In genomic region chr3:118855411-118855810, GRCm38 (mm10) we compare ENCODE assay signal across 19 mouse cellular contexts.
DNase-seq lines count a peak whose midpoint lies in the region; ATAC-seq and TF ChIP-seq lines count a peak whose summit lies in the region.
"Had no signal": no experiment of that assay in that cellular context is flagged by ENCODE, and none has a peak within 500 bp of the region (broad histone marks: within the 10 kb centered on the region; RNA-seq: fewer than 3 reads in every experiment).

No protein-coding gene starts in this region.

- H3K9ac ChIP-seq in embryonic facial prominence, embryonic 11.5 days (replicated peaks; ENCODE audit: low read length), result no peak overlapping the region
- no peak overlapping the region for H3K9ac ChIP-seq in lung, embryonic 14.5 days
- H3K9ac ChIP-seq: embryonic facial prominence, embryonic 13.5 days; liver, embryonic 14.5 days; midbrain, embryonic 15.5 days; stomach, embryonic 15.5 days had no signal

- no peaks in the 10 kb centered on the region for H3K27me3 ChIP-seq in embryonic facial prominence, embryonic 11.5 days (ENCODE audit: control insufficient read depth, insufficient read depth, low read length)
- no peaks in the 10 kb centered on the region for H3K27me3 ChIP-seq in embryonic facial prominence, embryonic 10.5 days (replicated peaks; ENCODE audit: low read depth, poor library complexity, severe bottlenecking)
- H3K27me3 ChIP-seq in lung, embryonic 14.5 days (ENCODE audit: insufficient read depth, low read length), result no peaks in the 10 kb centered on the region
- H3K27me3 ChIP-seq: CH12.LX; embryonic facial prominence, embryonic 13.5 days; midbrain, embryonic 15.5 days; stomach, embryonic 15.5 days had no signal

- no peak for DNase-seq in embryonic facial prominence, embryonic 11.5 days (ENCODE audit: low spot score)
- no peak for DNase-seq in embryonic facial prominence, embryonic 10.5 days (ENCODE audit: low spot score)
- peak; percentile 57 for DNase-seq in lung, embryonic 14.5 days
- DNase-seq in lung, postnatal 14 days, result no peak
- peak; percentile 6 for DNase-seq in forelimb bud, embryonic 11.5 days (ENCODE audit: low read depth, low spot score)
- peak; percentile 31 for DNase-seq in retina, embryonic 14.5 days (ENCODE audit: low spot score)
- no peak for DNase-seq in heart, postnatal 14 days
- no peak for DNase-seq in heart, adult 9 months (ENCODE audit: low spot score in 2 of 2)
- DNase-seq: adrenal gland, postnatal 25 days; cerebellum, adult 9-11 months; kidney, postnatal 14 days; lung, postnatal 4 days; right cerebral cortex, adult 18-20 months; spleen, adult 18-20 months had no signal

- ATAC-seq in embryonic facial prominence, embryonic 11.5 days (replicated peaks; ENCODE audit: insufficient number of reproducible peaks, low FRiP score, low TSS enrichment, low read depth), result peak; percentile 44; the same call in 1 of the 2 replicates
- peak; percentile 63 for ATAC-seq in lung, embryonic 14.5 days (ENCODE audit: insufficient read depth)
- ATAC-seq: midbrain, embryonic 15.5 days had no signal

- WGBS in embryonic facial prominence, embryonic 11.5 days, result 62% methylated on average over 7 of the region's 7 CpGs
- 84% methylated on average over 7 of the region's 7 CpGs for WGBS in embryonic facial prominence, embryonic 10.5 days
- 25% methylated on average over 7 of the region's 7 CpGs for WGBS in lung, embryonic 14.5 days

- H3K9me3 ChIP-seq in embryonic facial prominence, embryonic 11.5 days (replicated peaks; ENCODE audit: control insufficient read depth, low read length), result no peaks in the 10 kb centered on the region
- no peaks in the 10 kb centered on the region for H3K9me3 ChIP-seq in embryonic facial prominence, embryonic 10.5 days
- H3K9me3 ChIP-seq in lung, embryonic 14.5 days (ENCODE audit: low read depth, low read length), result no peaks in the 10 kb centered on the region
- H3K9me3 ChIP-seq: embryonic facial prominence, embryonic 13.5 days; midbrain, embryonic 15.5 days; stomach, embryonic 15.5 days had no signal

- no peaks in the 10 kb centered on the region for H3K36me3 ChIP-seq in embryonic facial prominence, embryonic 11.5 days (replicated peaks; ENCODE audit: control insufficient read depth, insufficient read depth, low read depth, low read length)
- H3K36me3 ChIP-seq in embryonic facial prominence, embryonic 10.5 days (replicated peaks), result no peaks in the 10 kb centered on the region
- no peaks in the 10 kb centered on the region for H3K36me3 ChIP-seq in lung, embryonic 14.5 days (ENCODE audit: insufficient read depth)
- H3K36me3 ChIP-seq: embryonic facial prominence, embryonic 13.5 days; midbrain, embryonic 15.5 days; stomach, embryonic 15.5 days had no signal

- H3K27ac ChIP-seq in embryonic facial prominence, embryonic 11.5 days (replicated peaks; ENCODE audit: low read depth, low read length), result no peak overlapping the region
- H3K27ac ChIP-seq in embryonic facial prominence, embryonic 10.5 days (replicated peaks), result no peak overlapping the region
- H3K27ac ChIP-seq in lung, embryonic 14.5 days (ENCODE audit: low read depth), result no peak overlapping the region
- H3K27ac ChIP-seq: embryonic facial prominence, embryonic 13.5 days; liver, embryonic 14.5 days; midbrain, embryonic 15.5 days; stomach, embryonic 15.5 days had no signal

- no peak for TF ChIP-seq CTCF in lung, embryonic 14.5 days (IDR thresholded peaks at IDR 0.05; ENCODE audit: low read depth)

- no peak overlapping the region for H3K4me2 ChIP-seq in embryonic facial prominence, embryonic 11.5 days (ENCODE audit: low read depth, low read length)
- H3K4me2 ChIP-seq in lung, embryonic 14.5 days, result no peak overlapping the region
- H3K4me2 ChIP-seq: embryonic facial prominence, embryonic 13.5 days; midbrain, embryonic 15.5 days; stomach, embryonic 15.5 days had no signal

- intact Hi-C loops in heart, postnatal 14 days (cut with DNase I), result no loop called here

- H3K4me1 ChIP-seq in embryonic facial prominence, embryonic 11.5 days (ENCODE audit: control insufficient read depth, insufficient read depth, low read length), result no peaks in the 10 kb centered on the region
- 0 out of 2 replicates have a peak, but pooled peaks cover 3% of the 10 kb centered on the region for H3K4me1 ChIP-seq in embryonic facial prominence, embryonic 10.5 days
- H3K4me1 ChIP-seq in lung, embryonic 14.5 days (ENCODE audit: insufficient read depth), result no peaks in the 10 kb centered on the region
- H3K4me1 ChIP-seq: midbrain, embryonic 15.5 days; stomach, embryonic 15.5 days had no signal

- H3K4me3 ChIP-seq in embryonic facial prominence, embryonic 11.5 days (ENCODE audit: low read depth, low read length), result no peak overlapping the region
- H3K4me3 ChIP-seq in embryonic facial prominence, embryonic 10.5 days, result no peak overlapping the region
- H3K4me3 ChIP-seq in lung, embryonic 14.5 days (ENCODE audit: low read depth, low read length), result no peak overlapping the region
- H3K4me3 ChIP-seq: embryonic facial prominence, embryonic 13.5 days; midbrain, embryonic 15.5 days; stomach, embryonic 15.5 days had no signal

Comparison
In these comparisons a context has a peak if more than half of its experiments do, and no peak if none do; other contexts are left out.
1. DNase-seq: peak in lung, embryonic 14.5 days (single experiment), forelimb bud, embryonic 11.5 days (single experiment) and retina, embryonic 14.5 days (single experiment); none in embryonic facial prominence, embryonic 11.5 days (single experiment), embryonic facial prominence, embryonic 10.5 days (single experiment), lung, postnatal 14 days (single experiment), heart, postnatal 14 days (0 of 2) and heart, adult 9 months (0 of 2).